Mouse (Mus musculus) thymus, adult 2 months (tissue): ENCODE measurements around the gene Hdgfl3. TPM values are rescaled to one million over a fixed set of nuclear protein-coding genes. Genes with fewer than 3 reads are reported as not detected.

Experiments used
- DNase-seq: peaks from one replicate; pipeline ENCODE4 v3.0.0; 2021
- H3K27ac ChIP-seq: fragments of 200-500 bp; 2 replicates; pipeline ENCODE4 v1.5.1; 2012; ENCODE audit warnings: low read length, control low read depth; ENCODE audit not compliant: control insufficient read depth, insufficient read depth
- H3K27me3 ChIP-seq: fragments of 200-500 bp; 2 replicates; pipeline ENCODE4 v1.6.1; 2012; ENCODE audit warnings: mild to moderate bottlenecking, low read length, moderate library complexity, mixed read lengths; ENCODE audit not compliant: control insufficient read depth, insufficient read depth
- H3K36me3 ChIP-seq: fragments of 200-500 bp; 2 replicates; pipeline ENCODE4 v1.6.1; 2012; ENCODE audit warnings: mild to moderate bottlenecking, low read length, moderate library complexity; ENCODE audit not compliant: control insufficient read depth, insufficient read depth
- H3K4me1 ChIP-seq: fragments of 200-500 bp; replicated peaks from 2 replicates; pipeline ENCODE4 v1.6.1; 2012; ENCODE audit warnings: low read length; ENCODE audit not compliant: control insufficient read depth, insufficient read depth
- H3K4me3 ChIP-seq: fragments of 200-500 bp; 2 replicates; pipeline ENCODE4 v1.5.1; 2012; ENCODE audit warnings: mild to moderate bottlenecking, low read length, control low read depth, moderate library complexity; ENCODE audit not compliant: control insufficient read depth, insufficient read depth
- CTCF ChIP-seq: fragments of 200-500 bp; IDR thresholded peaks from 2 replicates; pipeline ENCODE4 v1.5.1; 2012; ENCODE audit warnings: mild to moderate bottlenecking, control low read depth, low read length, moderate library complexity, borderline replicate concordance; ENCODE audit not compliant: control insufficient read depth, poor library complexity, insufficient read depth; ENCODE audit errors: extremely low read depth
- POLR2A ChIP-seq: fragments of 200-500 bp; IDR thresholded peaks from 2 replicates; pipeline ENCODE4 v1.6.1; 2012; ENCODE audit warnings: mild to moderate bottlenecking, low read length, control low read depth, moderate library complexity; ENCODE audit not compliant: control insufficient read depth, poor library complexity, insufficient read depth; ENCODE audit errors: extremely low read depth
- WGBS: fragments of 180-500 bp; shearing (Covaris S2); methylation state at CpG from one replicate; pipeline ENCODE4 v1.1.7; 2018; 5-methylcytosine and 5-hydroxymethylcytosine counted together
- polyA plus RNA-seq: library from polyadenylated mRNA; depleted of rRNA; stranded (reverse); fragments of >200 nt; gene quantifications from 2 replicates; pipeline ENCODE4 v1.2.3, GENCODE M21; 2012

The Hdgfl3 gene
- polyA plus RNA-seq, 1 experiment: 5.1 TPM

- 0 out of 2 replicates have a peak, but pooled peaks cover 2% of the 10 kb centered on the region for H3K4me1 ChIP-seq
- H3K36me3 ChIP-seq: no peaks in the 10 kb centered on the region
- no peaks in the 10 kb centered on the region for H3K27me3 ChIP-seq
- DNase-seq: no peak
- H3K27ac ChIP-seq: no peak overlapping the region
- WGBS: 33% methylated on average over 7 of the region's 7 CpGs
- no peak overlapping the region for H3K4me3 ChIP-seq
- TF ChIP-seq POLR2A (no peak), CTCF (no peak)
These were observed 84.6 kb downstream of the Hdgfl3 start for GRCm38 (mm10) chr7:81849633-81850032.

GRCm38 (mm10) chr7:81849214-81849613 is 85.1 kb downstream of the Hdgfl3 start:
- Histone ChIP-seq H3K4me1 (0 out of 2 replicates have a peak, but pooled peaks cover under 1% of the 10 kb centered on the region), H3K27me3 (no peaks in the 10 kb centered on the region), H3K27ac (no peak overlapping the region), H3K4me3 (no peak overlapping the region), H3K36me3 (no peaks in the 10 kb centered on the region)
- no peak for DNase-seq
- TF ChIP-seq POLR2A: no peak
- no peak for TF ChIP-seq CTCF
- WGBS: 53% methylated on average over 5 of the region's 5 CpGs

GRCm38 (mm10) chr7:81847777-81848176 is 86.5 kb downstream of the Hdgfl3 start:
- DNase-seq: no peak
- Histone ChIP-seq H3K36me3 (no peaks in the 10 kb centered on the region), H3K4me1 (no peaks in the 10 kb centered on the region), H3K4me3 (no peak overlapping the region), H3K27me3 (no peaks in the 10 kb centered on the region), H3K27ac (no peak overlapping the region)
- WGBS: 89% methylated on average over 4 of the region's 4 CpGs
- TF ChIP-seq CTCF: no peak
- TF ChIP-seq POLR2A: no peak

GRCm38 (mm10) chr7:81847010-81847409 is 87.3 kb downstream of the Hdgfl3 start:
- TF ChIP-seq CTCF: no peak
- no peak for TF ChIP-seq POLR2A
- WGBS: 81% methylated on average over 8 of the region's 8 CpGs

GRCm38 (mm10) chr7:81846008-81846407 is 88.3 kb downstream of the Hdgfl3 start:
- H3K4me1 ChIP-seq: no peaks in the 10 kb centered on the region
- H3K27me3 ChIP-seq: no peaks in the 10 kb centered on the region
- 95% methylated on average over 8 of the region's 8 CpGs for WGBS
- H3K27ac ChIP-seq: no peak overlapping the region
- no peak overlapping the region for H3K4me3 ChIP-seq
- H3K36me3 ChIP-seq: no peaks in the 10 kb centered on the region
- DNase-seq: no peak
- TF ChIP-seq CTCF: no peak
- TF ChIP-seq POLR2A: no peak

More at GRCm38 (mm10) chr7:81847010-81847409, 87.3 kb downstream of the Hdgfl3 start:
- no peaks in the 10 kb centered on the region for H3K36me3 ChIP-seq
- no peaks in the 10 kb centered on the region for H3K4me1 ChIP-seq
- H3K4me3 ChIP-seq: no peak overlapping the region
- no peak overlapping the region for H3K27ac ChIP-seq
- DNase-seq: no peak
- H3K27me3 ChIP-seq: no peaks in the 10 kb centered on the region

GRCm38 (mm10) chr7:81845313-81845712 is 89.0 kb downstream of the Hdgfl3 start:
- Histone ChIP-seq H3K27ac (no peak overlapping the region), H3K4me3 (no peak overlapping the region), H3K36me3 (no peaks in the 10 kb centered on the region), H3K27me3 (no peaks in the 10 kb centered on the region), H3K4me1 (no peaks in the 10 kb centered on the region)
- no peak for TF ChIP-seq POLR2A
- no peak for TF ChIP-seq CTCF
- 95% methylated on average over 3 of the region's 3 CpGs for WGBS
- DNase-seq: no peak

- Histone ChIP-seq H3K4me1 (no peaks in the 10 kb centered on the region), H3K4me3 (no peak overlapping the region), H3K27ac (no peak overlapping the region), H3K27me3 (no peaks in the 10 kb centered on the region), H3K36me3 (no peaks in the 10 kb centered on the region)
- no peak for DNase-seq
- 96% methylated on average over 11 of the region's 11 CpGs for WGBS
- TF ChIP-seq POLR2A: no peak
- no peak for TF ChIP-seq CTCF
These were observed 89.5 kb downstream of the Hdgfl3 start for GRCm38 (mm10) chr7:81844801-81845200.
